7 mouse cellular contexts compared by ENCODE assay signal in the genomic region with DNA sequence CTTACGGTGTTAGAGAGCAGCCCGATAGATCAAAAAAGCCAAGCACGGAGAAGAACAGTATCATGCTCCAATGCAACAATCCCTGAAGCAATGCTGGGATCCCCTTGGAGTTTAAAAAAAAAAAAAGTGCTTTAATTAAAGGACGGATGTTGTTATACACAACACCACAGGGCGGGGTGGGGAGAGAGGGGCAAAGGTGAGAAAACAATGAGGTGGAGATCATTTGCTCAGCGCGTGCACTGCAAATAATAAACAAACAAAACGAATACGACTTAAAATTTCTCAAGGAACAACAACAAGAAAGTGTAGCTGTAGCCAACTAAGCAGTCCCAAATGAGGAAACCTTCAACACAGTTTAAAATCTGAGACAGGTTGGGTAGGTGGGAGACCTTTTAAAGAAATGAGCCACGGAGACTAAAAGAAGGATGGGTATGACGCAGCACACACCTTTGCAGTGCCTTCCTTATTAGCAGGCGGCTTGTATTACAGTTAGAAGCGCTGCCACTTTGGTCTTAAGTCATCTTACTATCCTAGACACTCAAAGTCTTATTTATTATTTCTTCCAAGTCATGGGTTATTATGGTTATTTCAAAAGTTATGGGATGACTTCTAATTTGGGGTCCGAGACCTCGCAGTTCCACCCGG. TPM values are rescaled to one million over a fixed set of nuclear protein-coding genes. Genes with fewer than 3 reads are reported as not detected.
DNase-seq lines count a peak whose midpoint lies in the region; ATAC-seq and TF ChIP-seq lines count a peak whose summit lies in the region.

No protein-coding gene starts in this region.

- H3ac ChIP-seq in C2C12 (ENCODE audit: control insufficient read depth, insufficient read length, low read depth) = peak overlapping the region; percentile 80

- H3K27ac ChIP-seq in limb, embryonic 10.5 days = peak overlapping the region; percentile 88
- 0 out of 2 replicates have a peak overlapping the region, but pooled peaks have one; percentile 0 for H3K27ac ChIP-seq in olfactory bulb, adult 2 months (ENCODE audit: insufficient read depth, low read depth, low read length)

- no peak for TF ChIP-seq CTCF in C2C12 (IDR thresholded peaks at IDR 0.05; ENCODE audit: control insufficient read depth, insufficient read depth, insufficient read length)
- TF ChIP-seq CTCF in olfactory bulb, adult 2 months (IDR thresholded peaks at IDR 0.05; ENCODE audit: insufficient read depth, low read depth, low read length) = no peak

- peaks cover 21% of the 10 kb centered on the region for H3K79me3 ChIP-seq in C2C12 (ENCODE audit: low read depth)

- TF ChIP-seq POLR2A in olfactory bulb, adult 2 months (IDR thresholded peaks at IDR 0.05; ENCODE audit: insufficient read depth, low read depth, low read length) = no peak

- peaks cover 57% of the 10 kb centered on the region for H3K79me2 ChIP-seq in C2C12 (ENCODE audit: control insufficient read depth, insufficient read depth)

- peaks cover 12% of the 10 kb centered on the region for H3K4me1 ChIP-seq in limb, embryonic 10.5 days
- no peaks in the 10 kb centered on the region for H3K4me1 ChIP-seq in olfactory bulb, adult 2 months (ENCODE audit: control insufficient read depth, insufficient read depth, low read length)

- H3K27me3 ChIP-seq in C2C12 (ENCODE audit: control insufficient read depth, insufficient read depth, insufficient read length) = no peaks in the 10 kb centered on the region
- no peaks in the 10 kb centered on the region for H3K27me3 ChIP-seq in limb, embryonic 10.5 days (ENCODE audit: low read depth, poor library complexity, severe bottlenecking)

- WGBS in limb, embryonic 10.5 days = 11% methylated on average over 16 of the region's 16 CpGs
- WGBS in olfactory bulb, adult 2 months = 3% methylated on average over 16 of the region's 16 CpGs

- peaks cover 28% of the 10 kb centered on the region for H3K36me3 ChIP-seq in C2C12 (ENCODE audit: control insufficient read depth, insufficient read depth)
- peaks cover 45% of the 10 kb centered on the region for H3K36me3 ChIP-seq in limb, embryonic 10.5 days

- 0 out of 2 replicates have a peak, but pooled peaks have one; percentile 44 for ATAC-seq in erythroid progenitor cell, adult 5-6 weeks (replicated peaks; ENCODE audit: low FRiP score, poor library complexity, severe bottlenecking)

- peak overlapping the region; percentile 89 for H3K4me3 ChIP-seq in C2C12 (ENCODE audit: insufficient read depth, poor library complexity, severe bottlenecking)
- H3K4me3 ChIP-seq in limb, embryonic 10.5 days = peak overlapping the region; percentile 98
- H3K4me3 ChIP-seq in olfactory bulb, adult 2 months (ENCODE audit: insufficient read depth, low read depth, low read length) = peak overlapping the region; percentile 75

- peak; percentile 14 for DNase-seq in 3134 (ENCODE audit: extremely low read depth, insufficient read length, low spot score)
- no peak for DNase-seq in limb, embryonic 10.5 days (ENCODE audit: low spot score)
- no peak for DNase-seq in right cerebral cortex, adult 18-20 months
- no peak for DNase-seq in adrenal gland, adult 8-10 months

- H3K9me3 ChIP-seq in limb, embryonic 10.5 days (replicated peaks) = no peaks in the 10 kb centered on the region

TF ChIP-seq in C2C12, 6 proteins besides CTCF, POLR2A, EP300 and RAD21:
- TF ChIP-seq CEBPB (IDR thresholded peaks at IDR 0.05; ENCODE audit: low read depth) (no peak), MYOG (IDR thresholded peaks at IDR 0.05; ENCODE audit: control insufficient read depth, extremely low read depth, insufficient read length) (no peak), USF1 (IDR thresholded peaks at IDR 0.05; ENCODE audit: low read depth) (no peak), MYOD1 (IDR thresholded peaks at IDR 0.05; ENCODE audit: control insufficient read depth, insufficient read length, low read depth) (no peak), FOSL1 (IDR thresholded peaks at IDR 0.05; ENCODE audit: insufficient read depth, low read length, poor library complexity, severe bottlenecking) (no peak), MAX (IDR thresholded peaks at IDR 0.05) (no peak)

RNA-seq across cellular contexts. Expression of a gene that starts 0.6 kb away (rescaled TPM):
- polyA plus RNA-seq in C2C12 (2012; fragmentation: generic; extraction: Trizol) = 12.4 TPM
- 5.0 and 34.8 TPM in 2 replicates for total RNA-seq in erythroid progenitor cell, adult 5-6 weeks (2015; ENCODE audit: low replicate concordance)
- 3.2 and 8.5 TPM in 2 replicates for total RNA-seq in erythroid progenitor cell, adult 5-6 weeks (2017; ENCODE audit: low replicate concordance)
- polyA plus RNA-seq in limb, embryonic 10.5 days (2016; fragmentation: Nextera tagmentation; extraction: Ambion mirVana) = 31.3 and 34.0 TPM in 2 replicates
- polyA plus RNA-seq in olfactory bulb, adult 2 months (2012; ENCODE audit: insufficient read depth, insufficient read length, low replicate concordance, missing spikeins) = not detected in 2 replicates
- 10 to 100 TPM; 23.4 to 37.2 (median 30.9) TPM for total RNA-seq in adrenal gland, adult 8-10 months (2022)

RNA-seq across cellular contexts. Expression of a gene that starts 0.7 kb away (rescaled TPM):
- polyA plus RNA-seq in C2C12 (2012; fragmentation: generic; extraction: Trizol) = 8.3 TPM
- 2.5 TPM in 1 of 2 replicates, not detected in the other for total RNA-seq in erythroid progenitor cell, adult 5-6 weeks (2015; ENCODE audit: low replicate concordance)
- 2.2 and 2.9 TPM in 2 replicates for total RNA-seq in erythroid progenitor cell, adult 5-6 weeks (2017; ENCODE audit: low replicate concordance)
- 22.8 and 24.7 TPM in 2 replicates for polyA plus RNA-seq in limb, embryonic 10.5 days (2016; fragmentation: Nextera tagmentation; extraction: Ambion mirVana)
- polyA plus RNA-seq in olfactory bulb, adult 2 months (2012; ENCODE audit: insufficient read depth, insufficient read length, low replicate concordance, missing spikeins) = not detected in 2 replicates
- total RNA-seq in adrenal gland, adult 8-10 months (2022) = 10 to 100 TPM; 20.1 to 26.5 (median 21.6) TPM

RNA-seq across cellular contexts. Expression of a gene that starts 26.3 kb away (rescaled TPM):
- polyA plus RNA-seq in C2C12 (2012; fragmentation: generic; extraction: Trizol) = 0.56 TPM
- not detected in 2 replicates for total RNA-seq in erythroid progenitor cell, adult 5-6 weeks (2015; ENCODE audit: low replicate concordance)
- total RNA-seq in erythroid progenitor cell, adult 5-6 weeks (2017; ENCODE audit: low replicate concordance) = not detected in 2 replicates
- 0.24 and 0.78 TPM in 2 replicates for polyA plus RNA-seq in limb, embryonic 10.5 days (2016; fragmentation: Nextera tagmentation; extraction: Ambion mirVana)
- polyA plus RNA-seq in olfactory bulb, adult 2 months (2012; ENCODE audit: insufficient read depth, insufficient read length, low replicate concordance, missing spikeins) = not detected in 2 replicates
- under 1 TPM in 3 of 4 experiments, not detected in 1; 0.05 to 0.17 (median 0.09) TPM for total RNA-seq in adrenal gland, adult 8-10 months (2022)

RNA-seq across cellular contexts. Expression of a gene that starts 26.8 kb away (rescaled TPM):
- polyA plus RNA-seq in C2C12 (2012; fragmentation: generic; extraction: Trizol) = 0.09 TPM
- 2.9 and 3.8 TPM in 2 replicates for total RNA-seq in erythroid progenitor cell, adult 5-6 weeks (2015; ENCODE audit: low replicate concordance)
- total RNA-seq in erythroid progenitor cell, adult 5-6 weeks (2017; ENCODE audit: low replicate concordance) = 1.3 TPM in 1 of 2 replicates, not detected in the other
- polyA plus RNA-seq in limb, embryonic 10.5 days (2016; fragmentation: Nextera tagmentation; extraction: Ambion mirVana) = 1.1 and 2.0 TPM in 2 replicates
- not detected in 2 replicates for polyA plus RNA-seq in olfactory bulb, adult 2 months (2012; ENCODE audit: insufficient read depth, insufficient read length, low replicate concordance, missing spikeins)
- 10 to 100 TPM in 1 of 4 experiments, 1 to 10 TPM in 3; 8.1 to 10.0 (median 9.4) TPM for total RNA-seq in adrenal gland, adult 8-10 months (2022)
